Mouse (Mus musculus): ENCODE results near the gene Ccdc194.

DNA sequence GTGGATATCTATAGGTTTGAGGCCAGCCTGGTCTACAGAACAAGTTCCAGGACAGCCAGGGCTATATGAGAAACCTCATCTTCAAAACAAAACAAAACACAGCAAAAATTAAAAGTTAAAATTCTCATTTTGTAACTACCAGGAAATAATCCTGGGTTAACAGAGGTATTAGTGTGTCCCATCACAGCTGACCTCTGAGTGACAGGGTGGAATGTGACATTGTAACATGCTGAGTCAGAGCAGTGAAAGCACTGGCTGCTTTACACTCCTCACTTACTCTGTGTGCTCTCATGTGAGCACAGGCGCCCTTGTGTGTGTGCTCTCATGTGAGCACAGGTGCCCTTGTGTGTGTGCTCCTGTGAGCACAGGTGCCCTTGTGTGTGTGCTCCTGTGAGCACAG, 49.5 kb upstream of the Ccdc194 start:
- no peak for TF ChIP-seq GATA1 (IDR thresholded peaks at IDR 0.05; ENCODE audit: borderline replicate concordance, low read length)
- no peak for TF ChIP-seq FLI1 (IDR thresholded peaks at IDR 0.05; ENCODE audit: low read length)

Measured in megakaryocyte, embryonic 14.5 days (primary cell).